Mouse (Mus musculus) activated CD4-positive, CD25-positive, alpha-beta regulatory T cell, adult 4 months (primary cell): ENCODE measurements around the gene Cad. TPM values are rescaled to one million over a fixed set of nuclear protein-coding genes. Genes with fewer than 3 reads are reported as not detected.

Experiments used
- ATAC-seq: one replicate; pipeline ENCODE4 v1.8.0; 2017
- polyA plus RNA-seq, 2 experiments: library from polyadenylated mRNA; unstranded; fragments of 100-300 nt; shearing (Covaris generic); gene quantifications; one replicate each; pipeline ENCODE4 v1.2.1; 2017

The Cad gene
- polyA plus RNA-seq, 2 experiments from 2014 or later, result 5.7 to 9.7 TPM

- no peak for ATAC-seq
Observed at GRCm38 (mm10) chr5:31071059-31071458, 16.5 kb downstream of the Cad start.

GRCm38 (mm10) chr5:31071821-31072220 is 17.2 kb downstream of the Cad start:
- ATAC-seq, result no peak

GRCm38 (mm10) chr5:31073176-31073575 is 18.6 kb downstream of the Cad start:
- no peak for ATAC-seq

DNA sequence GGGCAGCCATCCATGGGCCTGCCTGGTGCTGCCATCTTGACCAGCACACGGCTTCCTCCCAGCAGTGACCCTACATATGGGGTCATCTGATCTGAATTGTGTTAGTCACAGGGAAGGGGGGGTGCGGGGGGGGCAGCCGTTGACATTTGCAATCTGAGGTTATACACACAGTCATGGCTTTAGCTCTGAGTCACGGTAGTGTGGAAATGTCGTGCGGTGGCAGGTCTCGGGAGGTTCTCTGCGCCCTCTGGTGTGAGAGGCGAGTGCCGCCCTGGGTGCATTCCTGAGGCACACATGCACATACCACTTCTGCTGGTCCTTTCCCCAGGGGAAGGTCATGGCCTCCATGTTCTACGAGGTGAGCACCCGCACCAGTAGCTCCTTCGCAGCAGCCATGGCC is 21.8 kb downstream of the Cad start:
- ATAC-seq, result no peak

- no peak for ATAC-seq
Observed at GRCm38 (mm10) chr5:31080059-31080794, 25.6 kb downstream of the Cad start.

DNA sequence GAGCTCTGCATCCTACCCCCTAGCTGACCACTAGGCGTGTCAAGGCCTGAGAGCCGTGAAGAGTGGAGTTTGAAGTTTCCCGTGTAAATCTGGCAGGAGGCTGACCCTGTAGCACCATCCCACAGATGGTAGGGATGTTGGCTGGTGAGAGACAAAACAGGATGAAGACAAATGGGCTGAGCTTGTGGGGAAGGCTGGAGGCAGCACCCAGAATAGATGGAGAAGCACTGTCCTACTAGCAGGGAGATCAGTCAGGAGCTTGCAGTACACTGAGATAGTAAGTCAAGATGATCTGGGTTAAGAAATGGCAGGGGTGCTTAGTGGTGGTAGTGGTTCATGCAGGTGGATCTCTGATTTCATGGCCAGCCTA is 26.2 kb downstream of the Cad start:
- ATAC-seq, result no peak

GRCm38 (mm10) chr5:31081386-31081785 is 26.8 kb downstream of the Cad start:
- ATAC-seq, result no peak

DNA sequence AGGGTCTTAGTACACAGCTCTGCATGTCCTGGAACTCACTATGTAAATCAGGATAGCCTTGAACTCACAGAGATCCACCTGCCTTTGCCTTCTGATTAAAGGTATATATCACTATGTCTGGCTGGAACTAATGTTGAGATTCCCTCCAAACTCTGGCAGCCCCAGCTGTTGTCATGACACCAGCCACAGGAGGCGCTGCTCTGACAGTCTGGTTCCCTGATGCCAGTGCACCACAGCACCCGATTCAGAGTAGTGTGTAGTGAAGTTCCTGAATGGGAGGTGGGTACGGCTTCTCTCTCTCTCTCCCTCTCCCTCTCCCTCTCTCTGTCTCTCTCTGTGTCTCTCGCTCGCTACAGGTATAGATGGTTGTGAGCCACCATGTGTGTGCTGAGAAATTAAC is 27.8 kb downstream of the Cad start:
- ATAC-seq, result no peak

- no peak for ATAC-seq
Observed at GRCm38 (mm10) chr5:31082935-31083625, 28.5 kb downstream of the Cad start.

GRCm38 (mm10) chr5:31083949-31084348 is 29.4 kb downstream of the Cad start:
- no peak for ATAC-seq

- no peak for ATAC-seq
Observed at GRCm38 (mm10) chr5:31086606-31087005, 32.0 kb downstream of the Cad start.

DNA sequence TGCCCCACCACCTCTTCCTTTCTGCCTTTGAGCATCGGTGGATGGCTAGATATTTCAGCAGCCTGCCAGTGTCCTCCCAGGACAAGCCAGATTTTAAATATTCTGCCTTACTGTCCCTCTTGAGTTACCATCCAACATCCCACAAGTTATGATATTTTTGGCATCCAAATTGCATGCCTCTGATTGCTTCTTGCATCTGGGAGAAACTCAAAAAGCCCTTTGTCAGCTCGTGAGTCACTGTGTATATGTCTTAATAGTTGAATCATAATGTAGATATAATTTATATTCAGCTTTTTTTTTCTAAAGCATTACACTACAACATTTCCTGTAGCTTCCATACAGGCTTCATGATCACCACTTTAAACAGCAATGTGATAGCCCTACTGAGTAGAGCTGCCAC is 32.6 kb downstream of the Cad start:
- ATAC-seq, result no peak

GRCm38 (mm10) chr5:31092231-31092975 is 37.8 kb downstream of the Cad start:
- no peak for ATAC-seq

- ATAC-seq, result no peak
Observed at GRCm38 (mm10) chr5:31093151-31094041, 38.8 kb downstream of the Cad start.

DNA sequence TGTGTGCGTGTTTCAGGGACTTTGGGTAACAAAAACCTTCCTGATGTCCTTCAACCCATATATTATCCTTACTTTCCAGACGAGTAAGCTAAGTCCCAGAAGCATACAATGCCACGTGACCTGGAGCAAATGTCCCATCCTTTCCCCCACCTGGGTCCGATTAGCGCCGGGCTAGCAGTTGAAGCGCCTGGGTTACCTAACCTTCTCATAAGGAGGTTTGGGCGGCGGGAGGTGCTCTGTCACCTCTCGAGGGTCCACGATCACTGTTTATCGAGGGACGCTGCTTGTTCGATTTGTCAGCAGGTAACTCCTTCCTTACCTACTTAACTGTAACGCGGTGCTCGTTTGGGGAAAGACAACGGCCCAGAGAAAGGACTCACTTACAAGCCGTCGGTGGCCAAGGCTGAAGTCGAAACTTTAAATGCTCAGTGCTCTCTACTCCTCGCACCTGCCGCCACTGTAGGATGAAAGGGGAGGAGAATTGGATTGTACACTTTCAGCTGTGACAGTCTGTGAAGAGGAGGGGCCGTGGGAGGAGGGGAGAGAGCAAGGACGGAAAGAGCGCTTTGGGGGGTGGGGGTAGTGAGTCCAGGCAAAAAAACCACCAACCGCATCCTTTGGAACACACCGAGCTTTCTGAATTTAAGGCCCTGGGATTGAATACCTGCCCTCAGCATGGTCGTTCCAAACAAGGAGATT is 39.7 kb downstream of the Cad start:
- peak; percentile 33 for ATAC-seq

DNA sequence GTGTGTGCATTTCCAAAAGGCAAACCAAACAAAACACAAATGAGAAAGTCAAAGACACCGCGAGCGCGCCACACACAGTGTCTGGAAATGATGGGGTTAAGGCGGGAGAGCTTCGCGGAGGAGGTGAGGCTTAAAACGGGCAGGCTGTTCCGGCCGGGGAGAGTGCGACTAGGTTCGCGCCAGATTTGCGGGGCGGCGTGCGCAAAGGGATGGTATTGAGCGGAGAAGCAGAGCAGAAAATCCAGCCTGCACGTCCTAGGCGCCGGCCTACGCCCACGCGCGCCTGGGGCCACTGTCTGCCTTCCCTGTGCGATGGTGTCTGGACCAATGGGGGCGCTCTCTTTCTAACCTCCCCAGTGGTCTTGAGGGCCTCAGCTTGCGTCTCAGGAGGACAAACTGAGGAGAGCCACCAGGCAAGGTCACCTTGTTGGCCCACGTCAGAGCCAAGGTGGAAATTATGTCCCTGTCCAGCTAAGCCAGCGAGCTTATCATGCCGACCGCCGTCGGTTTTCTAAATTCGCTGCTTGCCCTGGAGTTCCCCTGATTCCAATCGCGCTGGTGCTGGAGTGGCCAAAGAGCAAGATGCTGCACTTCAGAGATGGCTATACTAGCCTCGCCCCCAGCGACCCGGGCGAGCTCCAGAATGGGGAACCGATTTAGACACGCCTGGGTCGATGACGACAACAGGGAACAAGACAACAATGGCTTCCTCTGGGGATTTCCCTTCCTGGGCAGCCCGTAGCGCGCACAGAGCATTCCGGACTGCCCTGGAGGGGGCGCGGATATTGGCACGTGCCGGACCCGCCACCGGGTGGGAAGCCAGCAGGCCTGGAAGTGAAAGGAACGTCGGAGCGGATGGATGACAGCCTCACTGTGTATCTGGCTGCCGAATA is 40.5 kb downstream of the Cad start:
- peak; percentile 73 for ATAC-seq

GRCm38 (mm10) chr5:31095711-31096480 is 41.3 kb downstream of the Cad start:
- no peak for ATAC-seq

DNA sequence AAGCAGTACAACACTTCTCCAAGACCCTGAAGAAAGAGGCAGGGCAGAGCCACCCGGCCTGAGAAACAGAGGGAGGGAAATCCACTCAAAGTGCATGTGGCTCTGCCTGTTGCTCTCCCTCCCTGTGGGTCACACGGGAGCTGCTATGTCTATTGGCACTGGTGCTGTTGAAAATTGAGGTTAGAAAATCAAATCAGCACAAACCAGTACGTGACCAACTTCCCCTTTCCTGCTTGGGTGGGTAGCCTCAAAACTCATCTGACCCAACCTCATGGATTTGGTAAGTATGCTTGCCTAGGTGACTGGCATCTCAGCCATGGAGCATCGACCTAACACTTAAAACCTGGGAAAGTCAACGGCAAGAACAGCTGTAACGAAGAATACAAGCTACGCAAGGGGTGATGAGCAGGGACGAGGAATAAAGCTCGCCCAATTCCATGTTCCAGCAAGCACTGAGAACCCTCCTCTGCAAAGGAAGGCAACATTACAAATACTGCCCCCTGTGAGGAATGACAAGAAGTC is 51.3 kb downstream of the Cad start, which contains the start of gene Dnajc5g:
Dnajc5g (plus strand) TSS at position 472 of the 522 bp plus-strand sequence.
- no peak for ATAC-seq

GRCm38 (mm10) chr5:31108000-31108490 is 53.5 kb downstream of the Cad start, which contains the start of gene Slc30a3:
Gene Slc30a3, minus strand, starts transcription at chr5:31108237.
- ATAC-seq, result no peak
